In genomic region chr10:38944701-38945100, GRCm38 (mm10) we compare ENCODE assay signal across 17 mouse cellular contexts. TPM values are rescaled to one million over a fixed set of nuclear protein-coding genes. Genes with fewer than 3 reads are reported as not detected.
"Had no signal": no experiment of that assay in that cellular context is flagged by ENCODE, and none has a peak within 500 bp of the region (broad histone marks: within the 10 kb centered on the region; RNA-seq: fewer than 3 reads in every experiment).

No protein-coding gene starts in this region.

- DNase-seq: kidney, adult 9 months; kidney, postnatal 36 days; layer of hippocampus, adult 9-11 months; left cerebral cortex, postnatal 4 days; liver; liver, embryonic 13.5 days; liver, postnatal 0 days; retina, postnatal 1 day; right cerebral cortex, postnatal 14 days; thymus, postnatal 36 days had no signal

- H3K27me3 ChIP-seq: liver, embryonic 13.5 days; megakaryocyte, embryonic 14.5 days; midbrain, embryonic 12.5 days; neural tube, embryonic 13.5 days had no signal

- H3K27ac ChIP-seq: kidney, postnatal 0 days; liver, embryonic 13.5 days; macrophage; midbrain, embryonic 12.5 days; neural tube, embryonic 13.5 days had no signal

- H3K9me3 ChIP-seq: liver, embryonic 13.5 days; megakaryocyte, embryonic 14.5 days; midbrain, embryonic 12.5 days; neural tube, embryonic 13.5 days had no signal

- H3K9ac ChIP-seq: liver, embryonic 13.5 days; liver, postnatal 0 days; midbrain, embryonic 12.5 days; neural tube, embryonic 13.5 days had no signal

- H3K4me2 ChIP-seq: liver, embryonic 13.5 days; midbrain, embryonic 12.5 days; neural tube, embryonic 13.5 days had no signal

- H3K4me3 ChIP-seq: liver, embryonic 13.5 days; megakaryocyte, embryonic 14.5 days; midbrain, embryonic 12.5 days; neural tube, embryonic 13.5 days had no signal

- H3K4me1 ChIP-seq: liver, embryonic 13.5 days; megakaryocyte, embryonic 14.5 days; midbrain, embryonic 12.5 days; neural tube, embryonic 13.5 days had no signal

- ATAC-seq: liver, postnatal 0 days; lung, postnatal 0 days; midbrain, embryonic 16.5 days had no signal

- H3K36me3 ChIP-seq: liver, embryonic 13.5 days; midbrain, embryonic 12.5 days; neural tube, embryonic 13.5 days had no signal

RNA-seq across cellular contexts. Expression of gene Lama4, which starts 20.6 kb away (rescaled TPM):
- polyA plus RNA-seq: macrophage had no signal
